Mouse (Mus musculus) neutrophil, adult 5-6 weeks (primary cell): ENCODE data around the gene Btbd7. TPM values are rescaled to one million over a fixed set of nuclear protein-coding genes. Genes with fewer than 3 reads are reported as not detected.

Experiments
- ATAC-seq: fragments of 151-379, 151-347 bp; 2 replicates; pipeline ENCODE4 v1.8.0; 2017; ENCODE audit warnings: mild to moderate bottlenecking, moderate TSS enrichment; ENCODE audit not compliant: insufficient number of reproducible peaks, poor library complexity, low FRiP score, severe bottlenecking; ENCODE audit errors: extremely low read depth
- total RNA-seq: library from RNA; stranded (forward); fragments of 200-1000 nt; gene quantifications from 2 replicates; pipeline ENCODE4 v1.2.3, GENCODE M21; 2017

The Btbd7 gene
- 48.3 and 49.0 TPM in 2 replicates for total RNA-seq

GRCm38 (mm10) chr12:102878031-102878823, at the start of gene Btbd7:
Gene Btbd7, minus strand, starts transcription at chr12:102878471.
- ATAC-seq: peak; percentile 81

- ATAC-seq: no peak
Observed at GRCm38 (mm10) chr12:102916073-102916472, 37.8 kb upstream of the Btbd7 start.

GRCm38 (mm10) chr12:102908191-102908590, 29.9 kb upstream of the Btbd7 start:
- ATAC-seq: no peak

- ATAC-seq: no peak
Observed at GRCm38 (mm10) chr12:102899091-102899490, 20.8 kb upstream of the Btbd7 start, which contains the start of gene Cox8c. Gene Cox8c, plus strand, starts transcription at chr12:102899316.

GRCm38 (mm10) chr12:102888568-102888967, 10.3 kb upstream of the Btbd7 start:
- no peak for ATAC-seq

GRCm38 (mm10) chr12:102887366-102887765, 9.1 kb upstream of the Btbd7 start:
- no peak for ATAC-seq

GRCm38 (mm10) chr12:102885735-102886134, 7.5 kb upstream of the Btbd7 start:
- no peak for ATAC-seq

- ATAC-seq: no peak
Observed at GRCm38 (mm10) chr12:102878901-102879300, 630 bp upstream of the Btbd7 start.

GRCm38 (mm10) chr12:102877301-102878030, 805 bp downstream of the Btbd7 start:
- ATAC-seq: peak; percentile 13; the same call in 1 of the 2 replicates

- ATAC-seq: no peak
Observed at GRCm38 (mm10) chr12:102870527-102870926, 7.7 kb downstream of the Btbd7 start.

- ATAC-seq: no peak
Observed at GRCm38 (mm10) chr12:102869802-102870201, 8.5 kb downstream of the Btbd7 start.

- ATAC-seq: no peak
Observed at GRCm38 (mm10) chr12:102860806-102861205, 17.5 kb downstream of the Btbd7 start.

GRCm38 (mm10) chr12:102838271-102838670, 40.0 kb downstream of the Btbd7 start:
- no peak for ATAC-seq

- no peak for ATAC-seq
Observed at GRCm38 (mm10) chr12:102832746-102833300, 45.4 kb downstream of the Btbd7 start.

- ATAC-seq: no peak
Observed at GRCm38 (mm10) chr12:102831888-102832287, 46.4 kb downstream of the Btbd7 start.

GRCm38 (mm10) chr12:102827119-102827518, 51.2 kb downstream of the Btbd7 start:
- ATAC-seq: no peak

GRCm38 (mm10) chr12:102826399-102826798, 51.9 kb downstream of the Btbd7 start:
- no peak for ATAC-seq

- no peak for ATAC-seq
Observed at GRCm38 (mm10) chr12:102814858-102815257, 63.4 kb downstream of the Btbd7 start.

- ATAC-seq: no peak
Observed at GRCm38 (mm10) chr12:102799528-102799927, 78.7 kb downstream of the Btbd7 start.

- ATAC-seq: no peak
Observed at GRCm38 (mm10) chr12:102787927-102788326, 90.3 kb downstream of the Btbd7 start.
